Mouse (Mus musculus) cerebellum, adult 18-20 months (tissue): ENCODE measurements at regions not wholly inside any gene's neighbourhood (a gene's known extent, or its start where the extent isn't known, plus 50 kb on each side); places are given as distances from the start of the nearest gene placed in this dataset.

Source experiments
- DNase-seq, 2 experiments: peaks; one replicate each; pipeline ENCODE4 v3.0.0; 2021

- no peak for DNase-seq
These were observed 119.8 kb downstream of the Tbr1 start for GRCm38 (mm10) chr2:61922496-61922895.

GRCm38 (mm10) chr2:61938296-61938695, 108.0 kb upstream of the Slc4a10 start:
- DNase-seq: no peak

- no peak for DNase-seq
These were observed 80.3 kb upstream of the Slc4a10 start for GRCm38 (mm10) chr2:61965916-61966315.

GRCm38 (mm10) chr2:61967724-61968123, 78.5 kb upstream of the Slc4a10 start:
- DNase-seq: no peak

- DNase-seq: no peak
These were observed 76.2 kb upstream of the Slc4a10 start for GRCm38 (mm10) chr2:61970029-61970428.

- no peak for DNase-seq
These were observed 61.5 kb upstream of the Slc4a10 start for GRCm38 (mm10) chr2:61984771-61985170.

GRCm38 (mm10) chr2:61986967-61987550, 59.2 kb upstream of the Slc4a10 start:
- peak; percentile 3 to 4 for DNase-seq
